Mouse (Mus musculus) testis, adult 10 weeks (tissue): ENCODE data around the gene Gm21310. TPM values are rescaled to one million over a fixed set of nuclear protein-coding genes. Genes with fewer than 3 reads are reported as not detected.

Source experiments
- polyA plus RNA-seq: library from polyadenylated mRNA; stranded (reverse); fragments of 350-450 nt; fragmentation: Illumina TruSeq; extraction: RNeasy Lipid Tissue Mini Kit (QIAGEN cat#74804); gene quantifications from one replicate; pipeline ENCODE4 v1.2.3, GENCODE M21; 2014; ENCODE audit warnings: low read depth, low replicate concordance

Gene Gm21310
- 4.1 TPM for polyA plus RNA-seq

GRCm38 (mm10) chrY:10147083-10147482 lies at the start of gene Gm21310:
Gene Gm21310, minus strand, starts transcription at chrY:10147183.

Other genes starting within 250 kb of the Gm21310 start
- not detected for gene Gm20834, start 177.4 kb upstream of the Gm21310 start, polyA plus RNA-seq